Mouse (Mus musculus): ENCODE results near the gene Lypd6.

DNA sequence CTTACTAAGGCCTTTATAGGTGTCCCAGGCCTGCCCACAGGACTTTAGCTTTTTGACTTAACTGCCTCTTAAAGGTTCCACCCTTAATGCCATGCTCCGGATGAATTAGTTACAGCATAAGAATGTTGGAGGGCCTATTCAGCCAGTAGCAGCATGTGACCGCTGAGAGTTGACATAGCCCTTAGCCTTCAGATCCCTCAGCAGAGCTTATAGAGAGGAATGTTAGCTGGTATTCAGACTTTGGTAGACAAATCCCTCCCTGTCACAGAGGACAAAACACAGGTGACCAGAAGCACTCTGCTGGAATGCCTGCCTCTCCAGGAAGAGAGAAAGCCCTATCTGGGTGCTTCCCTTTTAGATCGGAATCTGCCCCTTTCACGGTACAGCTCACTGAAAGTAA is 109.5 kb downstream of the Lypd6 start:
- TF ChIP-seq POLR2A (IDR thresholded peaks at IDR 0.05; ENCODE audit: insufficient read length, low read depth) (no peak), MAX (IDR thresholded peaks at IDR 0.05; ENCODE audit: low read depth) (no peak), MYOD1 (IDR thresholded peaks at IDR 0.05; ENCODE audit: control insufficient read depth in 1 of 3, insufficient read length in 2 of 3, low read depth in 2 of 3) (no peak), POLR2AphosphoS2 (IDR thresholded peaks at IDR 0.05; ENCODE audit: insufficient read length, low read depth) (no peak), SRF (IDR thresholded peaks at IDR 0.05; ENCODE audit: control insufficient read depth, insufficient read length, low read depth) (no peak)

Measured in myocyte (in vitro differentiated cells).